Mouse (Mus musculus) G1E (cell line): ENCODE measurements at regions not wholly inside any gene's neighbourhood (a gene's known extent, or its start where the extent isn't known, plus 50 kb on each side); places are given as distances from the start of the nearest gene placed in this dataset.

Experiments
- CTCF ChIP-seq: IDR thresholded peaks from 2 replicates; pipeline ENCODE4 v1.5.1; 2012; ENCODE audit warnings: low read depth, low read length, inconsistent platforms, mixed read lengths
- GATA1 ChIP-seq: IDR thresholded peaks from 2 replicates; pipeline ENCODE4 v1.6.1; 2012; ENCODE audit warnings: borderline replicate concordance, low read length, inconsistent platforms, mixed read lengths
- GATA2 ChIP-seq: IDR thresholded peaks from 2 replicates; pipeline ENCODE4 v1.6.1; 2012; ENCODE audit warnings: low read depth, low read length, inconsistent platforms, borderline replicate concordance
- POLR2AphosphoS5 ChIP-seq: IDR thresholded peaks from 2 replicates; pipeline ENCODE4 v1.6.1; 2012; ENCODE audit warnings: low read depth, low read length, inconsistent platforms; ENCODE audit not compliant: insufficient replicate concordance
- TAL1 ChIP-seq: conservative IDR thresholded peaks from 2 replicates; pipeline ENCODE4 v1.6.1; 2012; ENCODE audit warnings: low read depth, low read length, inconsistent platforms, mixed read lengths

GRCm38 (mm10) chr1:143907312-143907711 lies 96.6 kb downstream of the Rgs2 start:
- TF ChIP-seq CTCF (no peak), GATA1 (no peak), GATA2 (no peak), POLR2AphosphoS5 (no peak), TAL1 (no peak)
